Mouse (Mus musculus) thymus, adult 2 months (tissue): ENCODE measurements around the gene Ano4.

Experiments used
- CTCF ChIP-seq: fragments of 200-500 bp; IDR thresholded peaks from 2 replicates; pipeline ENCODE4 v1.5.1; 2012; ENCODE audit warnings: mild to moderate bottlenecking, control low read depth, low read length, moderate library complexity, borderline replicate concordance; ENCODE audit not compliant: control insufficient read depth, poor library complexity, insufficient read depth; ENCODE audit errors: extremely low read depth
- POLR2A ChIP-seq: fragments of 200-500 bp; IDR thresholded peaks from 2 replicates; pipeline ENCODE4 v1.6.1; 2012; ENCODE audit warnings: mild to moderate bottlenecking, low read length, control low read depth, moderate library complexity; ENCODE audit not compliant: control insufficient read depth, poor library complexity, insufficient read depth; ENCODE audit errors: extremely low read depth

- TF ChIP-seq POLR2A (no peak), CTCF (no peak)
Observed at GRCm38 (mm10) chr10:89243808-89244207, 100.8 kb downstream of the Ano4 start.
